Mouse (Mus musculus) right cerebral cortex, adult 18-20 months (tissue): Measurements from ENCODE around the gene Rfng.
"Not testable (repeated sequence)": the region's sequence is repeated elsewhere in the genome, so short reads cannot be mapped to it uniquely, and the experiment has no call there.

Experiments
- DNase-seq: peaks from one replicate; pipeline ENCODE4 v3.0.0; 2022; ENCODE audit warnings: mixed read lengths

Rfng gene

GRCm38 (mm10) chr11:120784064-120784791 is at the start of gene Rfng, which contains the start of gene Gps1:
Gene Rfng (minus strand): TSS chr11:120784207.
Gene Gps1 (plus strand): TSS chr11:120784272.
- DNase-seq = peak; percentile 88

DNA sequence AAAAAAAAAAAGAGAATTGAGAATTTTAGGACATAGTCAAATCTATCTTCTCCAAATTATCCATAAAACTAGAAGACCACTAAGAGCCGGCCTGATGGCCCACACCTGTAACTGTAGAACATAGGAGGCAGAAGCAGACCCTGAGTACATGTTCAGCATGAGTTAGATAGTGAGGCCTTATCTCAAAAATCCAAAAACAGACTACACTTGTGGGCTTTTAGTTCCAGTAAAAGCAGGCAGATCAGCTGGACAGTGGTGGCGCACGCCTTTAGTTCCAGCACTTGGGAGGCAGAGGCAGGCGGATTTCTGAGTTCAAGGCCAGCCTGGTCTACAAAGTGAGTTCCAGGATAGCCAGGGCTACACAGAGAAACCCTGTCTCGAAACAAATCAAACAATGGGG is 49.0 kb upstream of the Rfng start:
- DNase-seq = not testable (repeated sequence)

DNA sequence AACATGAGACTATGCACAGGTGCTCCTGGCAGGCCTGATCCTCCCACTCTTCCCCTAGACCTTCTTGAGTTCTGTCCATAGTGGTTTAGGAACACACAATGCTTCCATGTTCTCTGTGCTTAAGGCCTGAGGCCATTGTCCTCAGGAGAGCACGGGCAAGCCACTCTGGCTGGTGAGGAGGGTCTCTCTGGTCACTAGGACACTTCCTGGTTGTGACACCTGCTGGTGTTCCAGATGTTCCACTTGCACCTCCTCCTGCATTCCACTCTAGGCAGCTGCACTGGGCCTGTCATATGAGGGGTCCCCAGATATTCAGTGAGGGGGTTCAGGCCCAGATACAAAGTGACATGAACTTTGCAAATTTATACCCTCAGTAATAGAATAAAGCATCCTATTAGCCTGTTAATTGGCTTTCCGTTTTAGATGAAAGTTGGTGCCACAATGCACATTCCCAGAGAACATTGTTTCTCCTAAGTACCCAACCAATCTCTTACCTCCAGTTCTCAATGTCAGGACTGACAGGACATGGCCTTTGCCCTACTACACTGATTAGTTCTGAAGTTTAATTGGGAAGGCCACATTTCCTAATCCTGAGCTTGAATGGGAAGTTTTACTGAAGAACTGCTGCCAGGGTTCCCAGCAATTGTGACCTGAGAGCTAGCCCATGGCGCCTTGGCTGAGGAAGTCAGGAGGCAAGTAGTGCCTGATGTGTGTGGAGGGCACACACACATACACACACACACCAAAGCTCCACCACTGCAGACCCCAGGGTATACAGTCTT is 47.8 kb upstream of the Rfng start:
- no peak for DNase-seq

DNA sequence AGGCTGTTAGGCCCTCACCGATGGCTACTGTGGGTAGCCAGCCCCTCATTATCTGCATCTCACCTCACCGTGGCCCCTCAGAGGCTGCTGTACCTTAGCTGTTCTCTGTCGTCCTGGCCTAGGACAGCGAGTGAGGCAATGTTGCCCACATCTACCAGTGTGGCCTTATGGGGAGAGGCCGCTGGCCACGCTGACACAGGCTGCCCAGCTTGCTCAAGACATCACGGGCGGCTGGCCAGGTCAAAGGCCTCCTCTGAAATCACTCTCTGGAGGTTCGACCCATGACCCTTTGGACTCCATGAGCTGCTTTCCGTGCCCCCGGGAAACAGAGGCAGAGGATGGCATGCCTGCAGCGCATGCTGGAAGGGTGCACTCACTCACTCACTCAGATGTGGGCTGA is 46.7 kb upstream of the Rfng start:
- no peak for DNase-seq

- no peak for DNase-seq
Observed at GRCm38 (mm10) chr11:120829757-120830532, 45.9 kb upstream of the Rfng start.

GRCm38 (mm10) chr11:120828416-120828815 is 44.4 kb upstream of the Rfng start:
- DNase-seq = no peak

DNA sequence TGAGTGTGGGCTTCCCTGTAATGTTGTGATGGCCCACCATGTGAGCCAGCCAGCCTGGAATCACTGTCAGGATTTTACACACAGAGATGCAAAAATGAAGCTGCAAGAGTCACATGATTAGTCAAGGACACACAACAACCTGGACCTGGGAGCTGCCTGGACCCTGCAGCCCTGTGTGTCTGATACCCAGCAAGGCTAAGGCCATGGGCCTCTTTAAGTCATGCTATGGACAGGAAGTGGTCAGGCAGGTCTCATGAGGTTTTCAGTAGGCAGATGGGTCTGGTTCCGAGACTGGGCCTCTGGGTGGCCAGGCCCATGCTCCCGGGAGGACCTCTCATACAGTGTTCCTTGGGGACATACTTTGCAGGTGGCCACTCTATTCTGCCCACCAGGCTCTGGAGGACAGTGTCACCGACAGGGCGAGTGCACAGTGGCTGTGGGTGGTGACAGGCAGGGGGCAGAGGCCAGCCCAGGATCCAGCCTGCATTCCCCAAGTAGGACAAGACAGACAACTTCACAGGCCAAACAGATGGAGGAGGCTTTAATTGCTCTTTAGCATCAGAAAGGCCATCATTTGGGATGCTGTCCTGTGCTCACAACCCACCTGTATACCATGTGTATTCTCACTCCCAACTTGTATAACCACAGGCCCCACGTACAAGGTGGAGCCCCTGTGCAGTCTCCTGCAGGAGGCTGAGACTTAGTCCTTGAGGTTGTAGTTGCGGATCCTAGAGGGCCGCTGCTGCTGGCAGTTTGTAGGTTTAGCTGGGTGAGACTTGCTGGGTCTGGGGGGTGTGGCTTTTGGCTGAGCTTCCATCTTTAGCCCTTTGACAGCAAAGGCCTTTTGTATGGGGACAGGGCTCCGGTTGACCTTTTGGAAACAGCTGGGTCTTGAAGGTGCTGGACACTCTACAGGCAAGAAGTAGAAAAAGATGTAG is 42.3 kb upstream of the Rfng start:
- no peak for DNase-seq

DNA sequence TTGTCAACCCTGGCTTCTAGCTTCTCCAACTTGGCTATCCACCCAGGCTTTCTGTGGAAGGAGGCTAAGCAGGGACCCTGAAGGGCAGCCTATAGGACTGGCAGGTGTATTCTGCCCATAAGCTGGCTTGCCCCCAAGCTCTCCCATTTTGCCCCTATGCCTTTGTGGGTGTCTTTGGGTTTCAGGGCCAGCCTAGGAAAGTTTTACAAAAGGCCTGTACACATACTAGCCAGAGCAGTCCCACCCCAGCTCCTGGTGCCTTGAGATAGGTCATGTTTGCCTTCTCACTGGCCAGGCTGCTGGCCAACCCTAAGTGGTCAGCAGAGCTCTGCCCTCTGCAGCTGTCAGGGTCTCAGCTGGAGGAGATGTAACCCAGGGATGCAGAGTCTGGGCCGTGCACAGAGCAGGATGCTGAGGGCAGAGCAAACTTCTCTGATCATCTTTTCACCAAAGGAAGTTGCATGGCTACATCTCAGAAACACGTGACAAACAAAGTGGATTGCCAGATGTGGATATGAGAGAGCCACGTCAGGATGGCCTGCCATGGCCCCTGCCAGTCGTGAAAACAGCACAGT is 41.4 kb upstream of the Rfng start:
- DNase-seq = no peak

- no peak for DNase-seq
Observed at GRCm38 (mm10) chr11:120824787-120825288, 40.8 kb upstream of the Rfng start.

- DNase-seq = peak; percentile 99
Observed at GRCm38 (mm10) chr11:120823956-120824786, 40.2 kb upstream of the Rfng start, which contains the start of gene Fasn. Gene Fasn (minus strand): TSS chr11:120824547.

DNA sequence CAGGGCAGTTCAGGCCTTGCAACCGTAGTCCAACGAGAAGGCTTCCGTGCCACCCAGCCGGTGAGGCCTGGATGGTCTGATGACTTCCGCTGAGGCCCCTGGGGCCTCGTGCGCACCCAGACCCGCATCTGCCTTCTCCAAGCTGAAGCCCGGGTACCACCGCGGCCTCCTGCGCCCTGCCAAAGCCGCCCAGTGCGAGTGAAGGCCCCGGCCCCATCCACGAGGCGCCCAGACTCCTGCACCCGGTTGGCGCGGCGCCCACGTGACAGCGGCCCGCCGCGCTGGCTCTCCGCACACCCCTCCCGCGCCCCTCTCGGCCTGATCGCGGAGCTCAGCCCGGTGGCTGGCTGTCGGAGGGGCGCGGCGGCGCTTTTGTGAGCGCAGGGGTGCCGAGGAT is 39.5 kb upstream of the Rfng start:
- peak; percentile 73 for DNase-seq

DNA sequence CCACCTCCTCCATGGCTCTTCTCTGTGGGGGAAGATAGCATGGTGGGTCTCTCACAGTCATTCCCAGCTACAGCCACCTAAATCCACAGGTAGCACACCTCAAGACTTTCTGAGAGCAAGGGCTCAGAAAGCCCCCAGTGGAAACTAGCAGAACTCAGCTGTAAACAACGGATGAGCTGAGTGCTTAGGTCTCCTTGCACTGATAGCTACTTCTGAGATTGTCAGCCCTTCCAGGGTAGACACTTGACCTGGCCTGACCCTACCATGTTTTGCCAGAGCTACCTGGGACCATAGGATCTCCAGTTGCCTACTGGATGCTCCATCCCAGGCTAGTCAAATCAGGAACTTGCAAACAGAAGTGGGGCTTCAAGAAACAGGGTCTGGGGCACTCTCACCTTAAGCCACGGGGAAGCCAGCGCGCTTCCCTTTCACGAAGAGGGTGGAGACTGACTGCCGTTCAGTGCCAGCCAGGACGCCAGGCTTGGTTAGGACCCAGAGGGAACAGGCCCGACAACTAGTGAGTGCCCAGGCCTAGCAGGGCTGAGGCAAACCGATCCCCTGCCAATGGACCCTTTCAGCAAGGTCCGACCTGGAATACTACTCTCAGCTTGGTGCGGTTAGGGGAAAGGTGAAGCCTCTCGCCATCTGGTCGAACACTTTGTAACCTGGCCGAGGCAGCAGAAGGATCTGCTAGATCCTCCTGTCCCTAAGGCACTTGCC is 39.0 kb upstream of the Rfng start:
- DNase-seq = no peak

- DNase-seq = no peak
Observed at GRCm38 (mm10) chr11:120822321-120822720, 38.3 kb upstream of the Rfng start.

- peak; percentile 30 for DNase-seq
Observed at GRCm38 (mm10) chr11:120821076-120821922, 37.3 kb upstream of the Rfng start.

GRCm38 (mm10) chr11:120820546-120820945 is 36.5 kb upstream of the Rfng start:
- no peak for DNase-seq

- DNase-seq = no peak
Observed at GRCm38 (mm10) chr11:120819556-120819955, 35.5 kb upstream of the Rfng start.

GRCm38 (mm10) chr11:120818251-120818650 is 34.2 kb upstream of the Rfng start:
- no peak for DNase-seq

- no peak for DNase-seq
Observed at GRCm38 (mm10) chr11:120817358-120817757, 33.4 kb upstream of the Rfng start.

DNA sequence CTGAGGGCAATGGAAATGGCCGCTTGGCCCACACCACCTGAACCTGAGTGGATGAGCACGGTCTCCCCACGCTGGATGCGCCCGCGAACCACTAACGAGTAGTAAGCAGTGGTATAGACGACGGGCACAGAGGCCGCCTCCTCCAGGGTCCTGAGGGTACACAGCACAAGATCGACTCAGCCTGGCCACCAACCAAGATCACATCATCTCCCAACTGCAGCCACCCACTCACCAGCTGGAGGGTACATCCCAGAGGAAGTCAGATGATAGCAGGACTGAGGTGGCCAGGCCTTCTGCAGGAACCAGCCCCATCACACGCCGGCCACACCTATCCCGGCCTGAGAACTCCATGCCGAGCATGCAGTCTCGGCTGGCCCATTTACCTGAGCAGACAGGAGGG is 28.1 kb upstream of the Rfng start:
- DNase-seq = peak; percentile 48
